Mouse (Mus musculus) right cerebral cortex, adult 2 months (tissue): ENCODE measurements around the gene Igf2r.
A peak's percentile ranks its signal among the peaks of the same experiment; 100 is the strongest.

Experiments used
- DNase-seq, 2 experiments: peaks; one replicate each; pipeline ENCODE4 v3.0.0; 2021 to 2022; ENCODE audit warnings: low spot score in 2 of 2

Gene Igf2r

GRCm38 (mm10) chr17:12769380-12769921, at the start of gene Igf2r:
Gene Igf2r (minus strand): TSS chr17:12769664.
- peak; percentile 81 to 84 for DNase-seq

DNA sequence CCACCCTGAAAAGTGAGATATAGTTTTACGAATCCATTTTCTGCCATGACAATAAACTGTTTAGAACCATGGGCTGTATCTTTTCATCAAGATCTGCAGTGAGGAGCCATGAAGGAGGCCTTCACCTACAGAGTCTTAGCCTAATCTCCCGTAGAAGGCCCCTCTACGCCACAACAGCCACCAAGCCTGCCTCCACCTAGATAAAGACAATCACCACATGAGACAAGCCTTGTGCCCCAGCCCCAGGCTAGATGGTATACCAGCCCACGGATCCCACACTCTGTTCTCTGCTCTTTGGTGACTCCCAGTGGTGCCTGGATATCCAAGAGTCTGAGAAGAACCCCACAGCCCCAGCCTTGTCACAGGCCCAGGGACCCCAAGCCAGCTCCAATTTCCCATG, 46.4 kb upstream of the Igf2r start:
- no peak for DNase-seq

DNA sequence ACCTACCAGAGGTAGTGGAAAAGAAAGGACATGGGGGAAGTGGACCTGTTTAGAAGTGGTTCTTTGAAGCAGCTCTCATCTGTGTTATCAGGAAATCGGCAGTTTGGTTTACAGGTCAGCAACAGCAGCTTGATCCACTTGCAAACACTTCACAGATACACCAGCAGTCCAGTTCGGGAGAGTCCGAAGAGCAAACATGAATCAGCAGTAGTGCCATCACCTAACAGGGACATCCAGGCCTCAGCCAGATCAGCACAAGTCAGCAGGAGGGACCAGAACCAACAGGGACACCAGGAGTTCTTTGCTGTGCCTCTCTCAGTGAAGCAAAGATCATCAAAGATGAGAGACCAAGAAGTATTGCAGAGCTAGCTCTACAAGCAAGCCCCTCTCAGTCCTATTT, 45.0 kb upstream of the Igf2r start:
- no peak for DNase-seq

- no peak for DNase-seq
Measured at GRCm38 (mm10) chr17:12810973-12811303, 41.5 kb upstream of the Igf2r start.

DNA sequence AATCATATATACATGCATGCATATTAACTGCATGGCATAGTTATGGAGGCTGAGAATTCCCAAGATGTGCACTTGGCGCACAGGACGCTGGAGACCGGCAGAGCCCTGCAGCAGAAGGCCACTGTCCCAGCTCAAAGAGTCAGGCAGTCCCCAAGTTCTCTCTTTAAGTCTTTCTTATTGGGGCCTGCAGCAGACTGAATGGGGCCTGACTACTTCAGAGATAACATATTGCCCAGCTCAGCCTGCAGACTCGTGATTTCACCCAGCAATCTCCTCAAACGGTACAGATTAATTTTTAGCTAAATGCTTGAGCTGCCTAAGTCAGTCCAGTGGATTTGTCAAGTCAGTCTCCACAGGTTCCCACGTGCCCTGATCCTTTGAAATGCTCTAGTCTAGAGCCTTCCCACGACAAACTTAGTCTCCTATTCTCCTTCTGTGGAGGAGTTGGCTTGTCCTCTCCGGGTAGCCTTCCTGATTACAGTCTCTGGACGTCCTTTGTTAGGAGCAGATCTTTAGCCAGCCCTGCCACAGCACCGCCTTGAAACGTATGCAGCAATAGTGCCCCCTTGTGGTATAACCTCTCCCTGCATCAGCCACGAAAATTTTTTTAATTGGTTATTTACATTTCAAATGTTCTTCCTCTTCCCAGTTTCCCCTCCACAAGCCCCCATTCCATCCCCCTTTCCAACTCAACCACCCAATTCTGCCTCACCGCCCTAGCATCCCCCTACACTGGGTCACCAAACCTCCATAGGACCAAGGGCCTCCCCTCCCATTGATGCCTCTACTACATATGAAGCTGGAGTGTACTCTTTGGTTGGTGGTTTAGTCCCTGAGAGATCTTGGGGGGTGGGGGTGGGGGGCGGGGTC, 40.9 kb upstream of the Igf2r start:
- DNase-seq, result peak; percentile 70 to 72

GRCm38 (mm10) chr17:12808851-12809250, 39.4 kb upstream of the Igf2r start:
- DNase-seq, result no peak

- DNase-seq, result no peak
Measured at GRCm38 (mm10) chr17:12804584-12805445, 35.4 kb upstream of the Igf2r start.

DNA sequence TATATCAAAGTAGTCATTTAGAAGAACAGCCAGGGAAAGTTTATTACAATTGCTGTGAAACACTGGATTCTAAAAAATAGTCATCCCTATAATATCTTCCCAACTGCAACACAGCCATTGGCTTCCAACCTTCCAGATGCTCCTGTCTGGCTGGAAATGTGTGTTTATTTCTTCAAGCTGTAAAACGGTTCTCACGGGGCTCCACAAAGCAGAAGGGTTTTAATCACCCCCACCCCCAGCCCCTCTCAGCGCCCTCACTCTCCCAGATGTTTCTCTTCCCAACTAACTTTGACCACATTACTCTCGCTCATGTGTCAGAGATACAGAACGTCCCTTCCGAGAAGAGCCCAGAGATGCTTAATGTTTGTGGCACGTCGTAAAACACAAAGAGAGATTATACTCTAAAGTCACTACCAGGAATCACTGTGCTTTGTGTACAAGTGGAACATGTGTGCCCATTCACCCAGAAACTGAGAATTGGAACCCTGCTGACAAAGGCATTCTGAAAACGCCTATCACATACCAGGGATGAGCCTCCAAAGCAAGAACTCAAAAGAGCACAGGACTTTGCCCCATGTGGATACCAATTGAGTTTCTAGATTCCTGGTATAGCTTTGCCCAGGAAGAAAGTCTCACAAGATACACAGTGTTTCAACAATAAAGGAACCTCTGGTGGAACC, 32.5 kb upstream of the Igf2r start:
- no peak for DNase-seq

DNA sequence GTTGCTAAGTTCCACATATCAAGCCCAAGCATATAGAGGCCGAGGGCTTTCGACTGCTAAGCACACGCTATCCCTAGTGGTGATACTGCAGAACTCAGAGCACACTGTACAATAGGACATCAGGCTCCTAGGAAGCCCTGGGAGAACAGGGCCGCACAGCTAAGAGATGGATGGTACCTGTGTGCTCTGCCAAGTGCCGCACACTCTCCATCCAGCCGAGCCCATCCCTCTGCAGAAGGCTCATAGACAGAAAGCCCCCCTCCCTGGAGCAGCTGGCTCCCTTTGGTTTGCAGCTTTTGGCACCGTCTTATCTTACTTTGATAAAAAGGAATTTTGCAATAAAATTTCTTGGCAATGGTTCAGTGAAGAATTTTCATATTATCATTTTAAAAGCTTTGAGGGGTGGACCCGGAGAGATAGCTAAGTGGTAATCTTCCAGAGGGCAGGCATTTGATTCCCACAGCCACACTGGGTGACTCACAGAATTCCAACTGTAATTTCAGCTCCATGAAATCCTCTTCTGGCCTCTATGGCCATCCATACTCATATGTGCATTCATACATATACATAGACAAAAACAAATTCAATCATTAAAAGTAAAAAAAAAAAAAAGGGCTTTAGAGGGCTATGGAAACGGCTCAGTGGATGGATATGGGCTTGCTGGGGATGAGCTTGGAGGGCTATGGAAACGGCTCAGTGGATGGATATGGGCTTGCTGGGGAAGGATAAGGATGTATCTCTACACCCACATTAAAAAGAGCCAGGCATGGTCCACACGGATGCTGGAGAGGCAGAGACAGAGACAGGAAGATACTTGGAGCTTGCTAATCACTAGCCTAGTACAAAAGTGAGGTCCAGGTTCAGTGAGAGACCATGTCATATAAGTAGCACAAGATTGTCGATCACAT, 30.2 kb upstream of the Igf2r start:
- no peak for DNase-seq

DNA sequence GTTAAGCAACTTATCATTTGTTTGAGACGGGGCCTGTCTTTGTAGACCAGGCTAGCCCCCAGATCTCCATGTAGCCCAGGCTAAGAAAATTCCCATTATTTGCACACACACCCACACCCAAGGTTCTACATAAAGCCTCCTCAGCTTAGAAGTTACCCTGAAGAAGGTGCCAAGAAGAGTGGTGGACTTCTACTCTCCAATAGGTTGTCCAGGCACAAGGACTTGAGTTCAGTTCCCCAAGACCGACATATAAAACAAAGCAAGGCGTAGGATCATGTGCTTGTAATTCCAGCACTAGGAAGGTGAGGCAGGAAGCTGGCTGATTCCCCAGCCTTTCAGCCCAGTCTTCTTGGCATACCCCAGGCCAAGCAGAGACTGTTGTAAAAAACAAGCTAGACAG, 29.1 kb upstream of the Igf2r start:
- no peak for DNase-seq

- DNase-seq, result peak in 1 of 2 experiments; percentile 8
Measured at GRCm38 (mm10) chr17:12797427-12798029, 28.1 kb upstream of the Igf2r start.

- DNase-seq, result no peak
Measured at GRCm38 (mm10) chr17:12796633-12797032, 27.2 kb upstream of the Igf2r start.

- peak in 1 of 2 experiments; percentile 9 for DNase-seq
Measured at GRCm38 (mm10) chr17:12793660-12794406, 24.4 kb upstream of the Igf2r start.

GRCm38 (mm10) chr17:12792422-12793206, 23.1 kb upstream of the Igf2r start:
- DNase-seq, result no peak

DNA sequence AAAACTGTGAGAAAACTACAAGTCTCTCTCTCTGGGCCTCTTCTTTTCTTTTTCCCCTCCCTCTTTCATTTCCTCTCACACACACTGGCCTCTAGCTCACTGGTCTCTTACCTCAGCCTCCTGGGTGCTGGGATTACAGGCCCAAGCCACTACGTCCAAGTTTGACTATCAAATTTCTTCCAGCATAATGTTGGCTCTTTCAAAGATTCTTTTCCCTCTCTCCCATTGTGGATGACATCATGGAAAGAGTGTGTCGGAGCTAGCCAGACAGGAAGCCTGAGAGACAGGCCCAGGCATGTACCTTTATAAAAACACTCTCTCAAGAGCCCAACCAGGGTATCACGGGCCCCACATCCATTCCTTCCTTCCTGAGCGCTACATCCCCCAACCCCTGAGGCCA, 22.0 kb upstream of the Igf2r start:
- DNase-seq, result no peak

DNA sequence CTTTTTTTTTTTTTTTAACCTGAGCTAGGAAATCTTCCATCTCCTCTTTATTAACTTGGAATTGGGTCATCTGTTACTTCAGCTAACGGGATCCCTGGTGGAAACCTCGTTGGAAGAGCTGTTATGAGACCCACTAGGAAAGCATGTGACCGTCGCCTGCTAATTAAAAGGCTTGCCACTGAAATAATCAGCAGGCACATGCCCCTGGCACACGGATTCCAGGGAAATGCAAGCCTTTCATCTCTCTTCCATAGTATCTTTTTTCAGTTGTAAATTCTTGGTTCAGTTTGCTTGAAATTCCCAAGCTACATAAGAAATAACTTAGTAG, 21.6 kb upstream of the Igf2r start:
- no peak for DNase-seq

- no peak for DNase-seq
Measured at GRCm38 (mm10) chr17:12790353-12791078, 21.1 kb upstream of the Igf2r start.
